Mouse (Mus musculus): ENCODE data around the gene Ddx50. TPM values are rescaled to one million over a fixed set of nuclear protein-coding genes. Genes with fewer than 3 reads are reported as not detected.

Gene Ddx50
- total and polyA plus RNA-seq, 2 experiments from 2014 or later = 56.5 to 79.4 TPM

DNA sequence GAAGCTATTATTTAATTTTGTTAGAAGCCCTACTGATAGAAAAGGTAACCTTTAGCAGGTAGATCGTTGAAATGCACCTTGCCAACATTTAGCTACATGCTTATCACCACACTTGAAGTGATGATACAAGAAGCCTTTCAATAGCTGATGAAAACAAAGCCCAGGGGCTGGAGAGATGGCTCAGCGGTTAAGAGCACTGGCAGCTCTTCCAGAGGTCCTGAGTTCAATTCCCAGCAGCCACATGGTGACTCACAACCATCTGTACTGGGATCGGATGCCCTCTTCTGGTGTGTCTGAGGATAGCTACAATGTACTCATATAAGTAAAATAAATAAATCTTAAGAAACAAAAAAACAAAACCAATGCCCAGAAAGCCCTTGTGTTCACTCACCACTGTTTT is 46.9 kb downstream of the Ddx50 start:
- Histone ChIP-seq H3K27me3 (ENCODE audit: control insufficient read depth, insufficient read depth, low read length) (no peaks in the 10 kb centered on the region), H3K36me3 (replicated peaks; ENCODE audit: control insufficient read depth, insufficient read depth, low read length) (no peaks in the 10 kb centered on the region), H3K4me2 (ENCODE audit: low read depth, low read length) (no peak overlapping the region), H3K9me3 (replicated peaks; ENCODE audit: control insufficient read depth, low read length) (no peaks in the 10 kb centered on the region), H3K9ac (replicated peaks; ENCODE audit: low read depth, low read length) (no peak overlapping the region), H3K4me1 (ENCODE audit: control insufficient read depth, insufficient read depth) (peaks cover 5% of the 10 kb centered on the region; the same call in 1 of the 2 replicates), H3K27ac (ENCODE audit: low read depth) (no peak overlapping the region), H3K4me3 (ENCODE audit: low read depth, low read length) (no peak overlapping the region)
- 68% methylated on average over 3 of the region's 3 CpGs for WGBS
- ATAC-seq (ENCODE audit: insufficient read depth, low read depth) (no peak), DNase-seq (ENCODE audit: low spot score) (no peak)
- TF ChIP-seq EP300 (IDR thresholded peaks at IDR 0.05; ENCODE audit: low read depth) (no peak), CTCF (IDR thresholded peaks at IDR 0.05; ENCODE audit: low read depth) (no peak)

DNA sequence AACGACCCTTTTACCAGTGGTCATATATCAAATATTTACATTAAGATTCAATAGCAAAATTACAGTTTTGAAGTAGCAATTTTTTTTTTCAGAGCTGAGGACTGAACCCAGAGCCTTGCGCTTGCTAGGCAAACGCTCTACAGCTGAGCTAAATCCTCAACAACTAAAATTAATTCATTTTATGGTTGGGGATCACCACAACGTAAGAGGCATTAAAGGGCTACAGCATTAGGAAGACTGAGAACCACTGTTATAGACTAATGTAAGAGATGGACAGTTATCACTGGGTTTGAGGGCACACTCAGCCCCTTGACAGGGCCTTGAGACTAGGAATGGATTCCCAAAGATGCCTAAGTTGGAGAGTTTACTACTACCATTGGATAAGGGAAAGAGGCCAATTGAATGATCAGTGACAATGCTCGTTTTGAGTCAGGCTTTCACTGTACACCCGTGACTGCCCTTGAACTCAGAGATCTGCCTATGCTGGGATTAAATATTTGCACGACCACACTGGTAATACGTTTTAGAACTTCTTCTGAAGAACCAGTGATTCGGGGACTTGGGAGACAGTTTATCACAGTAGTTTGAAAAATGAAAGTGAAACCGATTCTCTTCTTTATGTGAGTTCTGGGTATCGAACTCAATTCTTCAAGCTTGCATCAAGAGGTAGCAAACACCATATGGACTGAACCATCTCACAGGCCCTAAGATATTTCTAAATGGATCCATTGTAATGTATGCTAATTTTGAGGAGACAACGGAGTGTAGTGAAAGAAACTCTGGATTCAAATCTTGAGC is 47.6 kb downstream of the Ddx50 start:
- Histone ChIP-seq H3K27me3 (ENCODE audit: control insufficient read depth, insufficient read depth, low read length) (no peaks in the 10 kb centered on the region), H3K9me3 (replicated peaks; ENCODE audit: control insufficient read depth, low read length) (no peaks in the 10 kb centered on the region), H3K4me2 (ENCODE audit: low read depth, low read length) (no peak overlapping the region), H3K4me1 (ENCODE audit: control insufficient read depth, insufficient read depth) (peaks cover 5% of the 10 kb centered on the region; the same call in 1 of the 2 replicates), H3K36me3 (replicated peaks; ENCODE audit: control insufficient read depth, insufficient read depth, low read length) (peaks cover 2% of the 10 kb centered on the region), H3K9ac (replicated peaks; ENCODE audit: low read depth, low read length) (no peak overlapping the region), H3K27ac (ENCODE audit: low read depth) (no peak overlapping the region), H3K4me3 (ENCODE audit: low read depth, low read length) (no peak overlapping the region)
- TF ChIP-seq CTCF (IDR thresholded peaks at IDR 0.05; ENCODE audit: low read depth) (no peak), EP300 (IDR thresholded peaks at IDR 0.05; ENCODE audit: low read depth) (no peak)
- 83% methylated on average over 12 of the region's 12 CpGs for WGBS
- DNase-seq (ENCODE audit: low spot score) (no peak), ATAC-seq (ENCODE audit: insufficient read depth, low read depth) (no peak)

DNA sequence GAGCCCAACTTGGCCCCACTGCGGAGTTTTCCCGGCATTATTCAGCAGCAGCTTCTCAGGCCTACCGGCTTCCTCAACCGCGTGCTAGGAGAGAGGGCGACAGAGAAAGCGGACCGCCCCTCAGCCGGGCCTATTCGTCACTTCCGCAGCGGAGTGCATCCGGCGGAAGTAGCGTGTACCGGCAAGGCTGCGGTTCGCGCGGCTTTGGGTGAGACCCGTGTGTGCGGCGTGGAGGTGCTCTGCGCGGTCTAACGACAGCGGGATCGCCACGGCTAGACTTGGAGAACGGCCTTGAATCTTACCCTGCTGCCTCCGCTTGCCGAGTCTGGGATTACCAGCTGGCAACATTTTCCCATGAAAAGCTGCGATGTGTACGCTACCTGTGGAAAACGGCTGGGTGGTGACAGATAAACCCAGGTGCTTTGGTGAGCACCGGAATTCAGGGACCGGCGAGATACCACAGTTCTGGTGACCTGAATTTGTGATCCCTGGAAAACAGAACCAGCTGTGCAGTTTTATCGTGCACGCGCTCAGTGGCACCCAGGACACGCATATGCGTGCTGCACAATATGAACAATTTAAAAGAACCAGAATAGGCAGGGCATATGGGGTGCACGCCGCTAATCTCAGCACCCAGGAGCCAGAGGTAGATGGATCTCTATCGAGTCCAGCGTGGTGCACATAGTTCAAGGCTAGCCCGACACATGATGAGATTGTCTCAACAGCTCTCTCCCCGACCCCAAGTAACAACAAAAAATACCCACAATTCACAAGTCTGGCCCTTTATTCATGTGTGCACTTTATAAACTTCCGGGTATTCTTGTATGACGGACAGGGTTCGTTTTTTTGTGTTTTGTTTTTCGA is 48.6 kb downstream of the Ddx50 start, which contains the start of gene Ddx21:
TSS of gene Ddx21 (minus strand) at position 105 of the 864 bp plus-strand sequence.
- TF ChIP-seq EP300 (IDR thresholded peaks at IDR 0.05; ENCODE audit: low read depth) (peak; percentile 70; the same call in 1 of the 2 replicates), CTCF (IDR thresholded peaks at IDR 0.05; ENCODE audit: low read depth) (no peak)
- H3K36me3 ChIP-seq (replicated peaks; ENCODE audit: control insufficient read depth, insufficient read depth, low read length) = peaks cover 12% of the 10 kb centered on the region
- peak within 1 kb of the TSS; percentile 99 for H3K4me2 ChIP-seq (ENCODE audit: low read depth, low read length)
- DNase-seq (ENCODE audit: low spot score) (peak; percentile 89), ATAC-seq (ENCODE audit: insufficient read depth, low read depth) (peak; percentile 97)
- no peaks in the 10 kb centered on the region for H3K27me3 ChIP-seq (ENCODE audit: control insufficient read depth, insufficient read depth, low read length)
- H3K4me1 ChIP-seq (ENCODE audit: control insufficient read depth, insufficient read depth) = peaks cover 5% of the 10 kb centered on the region; the same call in 1 of the 2 replicates
- peak within 1 kb of the TSS; percentile 88 for H3K4me3 ChIP-seq (ENCODE audit: low read depth, low read length)
- H3K9ac ChIP-seq (replicated peaks; ENCODE audit: low read depth, low read length) = peak within 1 kb of the TSS; percentile 64
- WGBS = 4% methylated on average over 53 of the region's 53 CpGs
- H3K9me3 ChIP-seq (replicated peaks; ENCODE audit: control insufficient read depth, low read length) = no peaks in the 10 kb centered on the region
- H3K27ac ChIP-seq (ENCODE audit: low read depth) = peak within 1 kb of the TSS; percentile 87

GRCm38 (mm10) chr10:62601833-62602176 is 49.2 kb downstream of the Ddx50 start:
- 0% methylated on average over 23 of the region's 23 CpGs for WGBS
- peaks cover 5% of the 10 kb centered on the region; the same call in 1 of the 2 replicates for H3K4me1 ChIP-seq (ENCODE audit: control insufficient read depth, insufficient read depth)

DNA sequence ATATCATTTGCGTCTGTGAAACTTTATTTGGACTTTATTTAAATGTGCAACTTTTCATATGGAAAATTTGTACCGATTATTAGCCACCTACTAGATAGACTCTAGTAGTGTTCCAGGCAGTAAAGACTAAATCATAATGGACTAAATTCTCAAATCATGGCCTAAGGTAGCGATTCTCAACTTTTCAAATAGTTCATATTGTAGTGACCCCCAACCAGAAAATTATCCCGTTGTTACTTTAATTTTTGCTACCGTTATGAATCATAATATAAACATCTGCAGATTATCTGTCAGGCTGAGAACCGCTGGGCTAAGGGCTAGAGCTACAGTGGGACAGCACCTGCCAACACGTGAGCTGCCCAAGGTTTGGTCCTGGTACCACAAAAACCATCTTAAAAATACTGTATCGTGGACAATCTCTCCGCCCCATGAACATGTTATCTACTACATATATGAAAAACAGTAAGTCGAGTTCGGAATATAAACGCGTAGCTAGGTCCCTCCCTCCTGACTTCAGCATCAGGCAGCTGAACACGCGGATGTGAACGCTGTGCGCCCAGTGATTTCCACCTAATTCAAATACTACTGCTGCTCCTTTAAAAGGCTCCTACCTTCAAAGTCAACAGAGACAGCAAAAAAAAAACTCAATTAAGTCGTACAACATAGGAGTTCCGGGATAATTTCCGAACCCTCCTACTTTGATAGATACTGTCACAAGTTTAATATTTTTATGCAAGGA is 49.8 kb downstream of the Ddx50 start:
- H3K36me3 ChIP-seq (replicated peaks; ENCODE audit: control insufficient read depth, insufficient read depth, low read length) = peaks cover 20% of the 10 kb centered on the region
- DNase-seq (ENCODE audit: low spot score) (no peak), ATAC-seq (ENCODE audit: insufficient read depth, low read depth) (no peak)
- H3K9me3 ChIP-seq (replicated peaks; ENCODE audit: control insufficient read depth, low read length) = no peaks in the 10 kb centered on the region
- H3K27ac ChIP-seq (ENCODE audit: low read depth) = peak overlapping the region; percentile 87; the same call in 1 of the 2 replicates
- H3K9ac ChIP-seq (replicated peaks; ENCODE audit: low read depth, low read length) = peak overlapping the region; percentile 64
- H3K4me1 ChIP-seq (ENCODE audit: control insufficient read depth, insufficient read depth) = peaks cover 5% of the 10 kb centered on the region; the same call in 1 of the 2 replicates
- TF ChIP-seq EP300 (IDR thresholded peaks at IDR 0.05; ENCODE audit: low read depth) (no peak), CTCF (IDR thresholded peaks at IDR 0.05; ENCODE audit: low read depth) (no peak)
- H3K4me3 ChIP-seq (ENCODE audit: low read depth, low read length) = peak overlapping the region; percentile 88
- H3K4me2 ChIP-seq (ENCODE audit: low read depth, low read length) = peak overlapping the region; percentile 99
- WGBS = 10% methylated on average over 20 of the region's 20 CpGs
- H3K27me3 ChIP-seq (ENCODE audit: control insufficient read depth, insufficient read depth, low read length) = no peaks in the 10 kb centered on the region

More at GRCm38 (mm10) chr10:62601833-62602176, 49.2 kb downstream of the Ddx50 start:
- H3K9me3 ChIP-seq (replicated peaks; ENCODE audit: control insufficient read depth, low read length) = no peaks in the 10 kb centered on the region
- H3K27ac ChIP-seq (ENCODE audit: low read depth) = peak overlapping the region; percentile 87
- H3K36me3 ChIP-seq (replicated peaks; ENCODE audit: control insufficient read depth, insufficient read depth, low read length) = peaks cover 18% of the 10 kb centered on the region
- peak overlapping the region; percentile 99 for H3K4me2 ChIP-seq (ENCODE audit: low read depth, low read length)
- no peaks in the 10 kb centered on the region for H3K27me3 ChIP-seq (ENCODE audit: control insufficient read depth, insufficient read depth, low read length)
- TF ChIP-seq CTCF (IDR thresholded peaks at IDR 0.05; ENCODE audit: low read depth) (no peak), EP300 (IDR thresholded peaks at IDR 0.05; ENCODE audit: low read depth) (no peak)
- H3K4me3 ChIP-seq (ENCODE audit: low read depth, low read length) = peak overlapping the region; percentile 88
- DNase-seq (ENCODE audit: low spot score) (peak; percentile 26), ATAC-seq (ENCODE audit: insufficient read depth, low read depth) (peak; percentile 65)
- peak overlapping the region; percentile 64 for H3K9ac ChIP-seq (replicated peaks; ENCODE audit: low read depth, low read length)

Data from heart, postnatal 0 days (tissue).